Mouse (Mus musculus): ENCODE results near the gene Ptpn6.

GRCm38 (mm10) chr6:124685606-124686386 is 52.7 kb downstream of the Ptpn6 start:
- TF ChIP-seq CTCF (IDR thresholded peaks at IDR 0.05; ENCODE audit: extremely low read depth, insufficient read depth, low read length) (no peak), POLR2A (IDR thresholded peaks at IDR 0.05; ENCODE audit: extremely low read depth, insufficient read depth, low read length) (no peak)
